Mouse (Mus musculus) CH12.LX (cell line): ENCODE measurements around the gene Myh2. TPM values are rescaled to one million over a fixed set of nuclear protein-coding genes. Genes with fewer than 3 reads are reported as not detected.

Experiments
- DNase-seq: peaks from one replicate; pipeline ENCODE4 v3.0.0-alpha.2; 2013; ENCODE audit errors: extremely low read depth
- H3K27ac ChIP-seq: 2 replicates; pipeline ENCODE4 v1.5.1; 2012; ENCODE audit warnings: low read depth, mild to moderate bottlenecking, control low read depth, moderate library complexity; ENCODE audit not compliant: insufficient read depth
- H3K27me3 ChIP-seq: replicated peaks from 2 replicates; pipeline ENCODE3; 2012; ENCODE audit warnings: inconsistent platforms
- H3K36me3 ChIP-seq, 2 experiments: replicated peaks in 1 of 2; 2 replicates each; pipeline versions ENCODE3 to v1.6.1; 2012; ENCODE audit warnings: inconsistent platforms in 1 of 2, low read length in 1 of 2, mild to moderate bottlenecking in 1 of 2, mixed read lengths in 1 of 2, moderate library complexity in 1 of 2; ENCODE audit not compliant: control insufficient read depth in 1 of 2, insufficient read depth in 1 of 2
- H3K4me1 ChIP-seq, 2 experiments: 2 replicates each; pipeline ENCODE4 v1.6.1; 2012; ENCODE audit warnings: inconsistent platforms in 1 of 2, moderate library complexity in 1 of 2; ENCODE audit not compliant: insufficient read depth in 2 of 2, control insufficient read depth in 1 of 2
- H3K4me2 ChIP-seq: 2 replicates; pipeline ENCODE4 v1.6.1; 2012; ENCODE audit warnings: low read depth, mild to moderate bottlenecking, control low read depth; ENCODE audit not compliant: poor library complexity, insufficient read depth, severe bottlenecking
- H3K4me3 ChIP-seq, 3 experiments: fragments of 150-350 bp in 1 of 3; sonication (generic) in 1 of 3; replicated peaks in 1 of 3; 2 replicates each; pipeline versions ENCODE3 to v1.5.1; 2011 to 2012; ENCODE audit warnings: low read depth in 2 of 3, low read length in 2 of 3, mild to moderate bottlenecking in 2 of 3, moderate library complexity in 2 of 3, control low read depth in 1 of 3, improper control_type of control experiment in 1 of 3, inconsistent platforms in 1 of 3, mixed read lengths in 1 of 3; ENCODE audit not compliant: poor library complexity in 1 of 3
- H3K79me2 ChIP-seq: replicated peaks from 2 replicates; pipeline ENCODE4 v1.6.1; 2012; ENCODE audit warnings: mild to moderate bottlenecking, moderate library complexity; ENCODE audit not compliant: control insufficient read depth, poor library complexity, insufficient read depth, severe bottlenecking; ENCODE audit errors: extremely low read depth
- H3K9ac ChIP-seq: 2 replicates; pipeline ENCODE4 v1.6.1; 2012; ENCODE audit warnings: low read depth, mild to moderate bottlenecking, control low read depth, moderate library complexity; ENCODE audit not compliant: insufficient read depth
- H3K9me3 ChIP-seq: replicated peaks from 2 replicates; pipeline ENCODE3; 2012; ENCODE audit warnings: low read length, inconsistent platforms, mixed read lengths
- BHLHE40 ChIP-seq: IDR thresholded peaks from 2 replicates; pipeline ENCODE4 v1.6.1; 2011; ENCODE audit warnings: mild to moderate bottlenecking, low read depth, low read length, improper control_type of control experiment
- CHD1 ChIP-seq: IDR thresholded peaks from 2 replicates; pipeline ENCODE4 v1.6.1; 2012; ENCODE audit warnings: low read depth, low read length, improper control_type of control experiment, inconsistent platforms
- CHD2 ChIP-seq: IDR thresholded peaks from 2 replicates; pipeline ENCODE4 v1.6.1; 2011; ENCODE audit warnings: low read length, improper control_type of control experiment
- ELF1 ChIP-seq: IDR thresholded peaks from 2 replicates; pipeline ENCODE4 v1.6.1; 2014; ENCODE audit warnings: low read depth, mild to moderate bottlenecking, inconsistent platforms, low read length, improper control_type of control experiment
- EP300 ChIP-seq: IDR thresholded peaks from 2 replicates; pipeline ENCODE4 v1.6.1; 2011; ENCODE audit warnings: low read length, improper control_type of control experiment
- ETS1 ChIP-seq: conservative IDR thresholded peaks from 2 replicates; pipeline ENCODE4 v1.6.1; 2012; ENCODE audit warnings: low read depth, mild to moderate bottlenecking, inconsistent platforms, low read length, improper control_type of control experiment, moderate library complexity
- JUND ChIP-seq: conservative IDR thresholded peaks from 2 replicates; pipeline ENCODE4 v1.6.1; 2011; ENCODE audit warnings: low read depth, low read length, improper control_type of control experiment
- MAFK ChIP-seq: IDR thresholded peaks from 2 replicates; pipeline ENCODE4 v1.6.1; 2011; ENCODE audit warnings: low read length, improper control_type of control experiment; ENCODE audit not compliant: insufficient replicate concordance
- MAX ChIP-seq: IDR thresholded peaks from 2 replicates; pipeline ENCODE4 v1.6.1; 2011; ENCODE audit warnings: low read length, improper control_type of control experiment
- MAZ ChIP-seq: IDR thresholded peaks from 2 replicates; pipeline ENCODE4 v1.6.1; 2012; ENCODE audit warnings: low read depth, mild to moderate bottlenecking, inconsistent platforms, low read length, improper control_type of control experiment, moderate library complexity
- MEF2A ChIP-seq: IDR thresholded peaks from 2 replicates; pipeline ENCODE4 v1.6.1; 2014; ENCODE audit warnings: low read depth, mild to moderate bottlenecking, inconsistent platforms, low read length, improper control_type of control experiment, borderline replicate concordance
- MXI1 ChIP-seq: IDR thresholded peaks from 2 replicates; pipeline ENCODE4 v1.6.1; 2011; ENCODE audit warnings: mild to moderate bottlenecking, low read depth, low read length, improper control_type of control experiment
- MYC ChIP-seq: IDR thresholded peaks from 2 replicates; pipeline ENCODE4 v1.6.1; 2011; ENCODE audit warnings: low read depth, mild to moderate bottlenecking, improper control_type of control experiment, low read length
- NRF1 ChIP-seq: IDR thresholded peaks from 2 replicates; pipeline ENCODE4 v1.6.1; 2014; ENCODE audit warnings: low read depth, mild to moderate bottlenecking, inconsistent platforms, low read length, improper control_type of control experiment, moderate library complexity
- POLR2A ChIP-seq: IDR thresholded peaks from 2 replicates; pipeline ENCODE4 v1.6.1; 2011; ENCODE audit warnings: low read depth, mild to moderate bottlenecking, improper control_type of control experiment, low read length
- TBP ChIP-seq: conservative IDR thresholded peaks from 2 replicates; pipeline ENCODE4 v1.6.1; 2011; ENCODE audit warnings: low read depth, low read length, improper control_type of control experiment
- TCF12 ChIP-seq: IDR thresholded peaks from 2 replicates; pipeline ENCODE4 v1.6.1; 2014; ENCODE audit warnings: low read depth, mild to moderate bottlenecking, inconsistent platforms, low read length, improper control_type of control experiment
- UBTF ChIP-seq: IDR thresholded peaks from 2 replicates; pipeline ENCODE4 v1.6.1; 2012; ENCODE audit warnings: low read depth, mild to moderate bottlenecking, inconsistent platforms, low read length, improper control_type of control experiment, moderate library complexity
- USF1 ChIP-seq: IDR thresholded peaks from 2 replicates; pipeline ENCODE4 v1.6.1; 2014; ENCODE audit warnings: low read depth, mild to moderate bottlenecking, inconsistent platforms, low read length, improper control_type of control experiment
- USF2 ChIP-seq: conservative IDR thresholded peaks from 2 replicates; pipeline ENCODE4 v1.6.1; 2011; ENCODE audit warnings: low read depth, low read length, improper control_type of control experiment
- ZC3H11A ChIP-seq: IDR thresholded peaks from 2 replicates; pipeline ENCODE4 v1.6.1; 2012; ENCODE audit warnings: low read depth, mild to moderate bottlenecking, inconsistent platforms, low read length, improper control_type of control experiment
- ZMIZ1 ChIP-seq: IDR thresholded peaks from 2 replicates; pipeline ENCODE4 v1.6.1; 2012; ENCODE audit warnings: low read depth, mild to moderate bottlenecking, inconsistent platforms, low read length, improper control_type of control experiment
- ZNF384 ChIP-seq: IDR thresholded peaks from 2 replicates; pipeline ENCODE4 v1.6.1; 2012; ENCODE audit warnings: low read depth, low read length, improper control_type of control experiment, inconsistent platforms
- dilution Hi-C: fragments of 300-500 bp; cut with MboI; formaldehyde crosslinking; loops from 2 replicates; pipeline ENCODE4 v1.14.3; 2020; ENCODE audit warnings: low sequenced_read_pairs; ENCODE audit not compliant: extremely low pct_unique_long_range_greater_than_20kb, extremely low pct_ligation_motif_present
- in situ Hi-C: fragments of 300-500 bp; cut with MboI; formaldehyde crosslinking; loops from 3 replicates; pipeline ENCODE4 v1.14.3; 2019; ENCODE audit warnings: low sequenced_read_pairs, low pct_ligation_motif_present, low pct_unique_long_range_greater_than_20kb, mixed read lengths
- polyA plus RNA-seq: library from polyadenylated mRNA; unstranded; fragments of >175 nt; gene quantifications from 2 replicates; pipeline ENCODE4 v1.2.1, GENCODE M21; 2012; ENCODE audit warnings: low read depth; ENCODE audit not compliant: insufficient read length
- total RNA-seq, 2 experiments: library from RNA; depleted of rRNA; stranded (reverse); fragments of 300-350 nt in 1 of 2; fragments of >200 nt in 1 of 2; gene quantifications; 2 replicates each; pipeline ENCODE4 v1.2.3; 2012 to 2014

Gene Myh2
- 0.08 TPM in 2 replicates for total RNA-seq (2012; rRNA removed)
- total RNA-seq (2014; rRNA removed), result 0.04 TPM in 1 of 2 replicates, not detected in the other
- polyA plus RNA-seq, result 0.04 TPM in 1 of 2 replicates, not detected in the other

DNA sequence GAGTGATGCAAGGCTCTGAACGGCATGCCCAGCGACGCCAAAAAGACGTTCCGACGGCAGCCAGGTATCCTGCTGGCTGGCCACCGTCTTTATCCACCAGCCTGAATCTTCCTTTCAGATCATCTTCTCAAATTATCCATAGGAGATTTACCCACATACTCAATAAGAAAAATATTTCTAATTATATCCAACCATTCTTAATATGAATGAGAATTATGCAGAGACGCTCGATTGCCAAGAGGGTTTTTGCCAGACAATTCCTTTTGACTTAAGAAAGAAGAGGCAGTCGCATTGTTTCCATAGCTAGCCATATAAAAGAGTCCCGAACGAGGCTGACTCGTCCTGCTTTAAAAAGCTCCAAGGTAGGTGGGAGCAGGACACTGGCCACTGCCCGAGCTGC is at the start of gene Myh2:
Myh2 (plus strand) TSS at position 301 of the 400 bp plus-strand sequence.
- dilution Hi-C loops (no loop called here), in situ Hi-C loops (no loop called here)
- Histone ChIP-seq H3K27me3 (no peaks in the 10 kb centered on the region), H3K4me2 (peak within 1 kb of the TSS; percentile 44), H3K9me3 (no peaks in the 10 kb centered on the region), H3K79me2 (no peaks in the 10 kb centered on the region), H3K4me3 (no peak within 1 kb of the TSS), H3K36me3 (no peaks in the 10 kb centered on the region), H3K9ac (no peak within 1 kb of the TSS), H3K4me1 (peaks cover 15 to 40% of the 10 kb centered on the region in 2 experiments), H3K27ac (no peak within 1 kb of the TSS)
- no peak for DNase-seq
- TF ChIP-seq ZMIZ1, result no peak
- TF ChIP-seq MAX, result no peak
- no peak for TF ChIP-seq JUND
- no peak for TF ChIP-seq UBTF
- no peak for TF ChIP-seq POLR2A
- no peak for TF ChIP-seq MAZ
- TF ChIP-seq CHD2, result no peak

DNA sequence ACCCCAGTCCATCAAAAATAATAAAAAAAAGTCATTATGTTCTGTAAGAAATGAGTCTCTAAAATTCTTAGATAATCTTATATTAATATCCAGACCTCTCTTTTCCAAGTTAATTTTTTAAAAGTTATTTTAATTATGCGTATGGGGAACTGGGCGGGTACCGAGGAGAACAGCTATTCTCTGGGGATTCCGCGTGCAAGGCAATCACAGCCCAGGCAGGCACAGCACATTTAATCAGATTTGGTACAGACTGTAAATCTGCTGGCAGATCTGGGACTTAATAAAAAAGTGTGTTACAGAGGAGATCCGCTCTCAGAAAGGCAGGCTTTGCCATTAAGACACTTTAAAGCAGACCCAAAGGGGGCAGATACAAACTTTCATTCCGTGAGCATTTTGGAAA is 45.9 kb upstream of the Myh2 start:
- Histone ChIP-seq H3K9me3 (no peaks in the 10 kb centered on the region), H3K4me2 (peak overlapping the region; percentile 94), H3K36me3 (no peaks in the 10 kb centered on the region), H3K27ac (no peak overlapping the region; the same call in 1 of the 2 replicates), H3K79me2 (no peaks in the 10 kb centered on the region), H3K4me3 (peak overlapping the region; percentile 15 to 56 (median 51)), H3K4me1 (peaks cover 16 to 55% of the 10 kb centered on the region in 2 experiments), H3K27me3 (no peaks in the 10 kb centered on the region), H3K9ac (peak overlapping the region; percentile 81)
- TF ChIP-seq EP300, result peak; percentile 36; the same call in 1 of the 2 replicates
- TF ChIP-seq BHLHE40, result 0 out of 2 replicates have a peak, but pooled peaks have one; percentile 10
- TF ChIP-seq TBP, result no peak
- 0 out of 2 replicates have a peak, but pooled peaks have one; percentile 33 for TF ChIP-seq MAX
- TF ChIP-seq ETS1, result 0 out of 2 replicates have a peak, but pooled peaks have one; percentile 2
- peak; percentile 87; the same call in 1 of the 2 replicates for TF ChIP-seq CHD1
- in situ Hi-C loops, result no loop called here
- DNase-seq, result peak; percentile 66
- dilution Hi-C loops, result no loop called here

- Histone ChIP-seq H3K27ac (peak overlapping the region; percentile 59), H3K36me3 (no peaks in the 10 kb centered on the region), H3K4me2 (peak overlapping the region; percentile 94), H3K79me2 (no peaks in the 10 kb centered on the region), H3K9ac (peak overlapping the region; percentile 81), H3K27me3 (no peaks in the 10 kb centered on the region), H3K4me3 (peak overlapping the region; percentile 15 to 56 (median 51)), H3K9me3 (no peaks in the 10 kb centered on the region), H3K4me1 (peaks cover 16 to 51% of the 10 kb centered on the region in 2 experiments)
- in situ Hi-C loops, result no loop called here
- dilution Hi-C loops, result no loop called here
- DNase-seq, result no peak
- TF ChIP-seq ZC3H11A, result no peak
- 0 out of 2 replicates have a peak, but pooled peaks have one; percentile 11 for TF ChIP-seq NRF1
- TF ChIP-seq CHD1, result peak; percentile 19; the same call in 1 of the 2 replicates
- peak; percentile 32; the same call in 1 of the 2 replicates for TF ChIP-seq POLR2A
- TF ChIP-seq TCF12, result peak; percentile 50; the same call in 1 of the 2 replicates
- TF ChIP-seq EP300, result peak; percentile 35; the same call in 1 of the 2 replicates
- no peak for TF ChIP-seq UBTF
- TF ChIP-seq BHLHE40, result no peak; the same call in 1 of the 2 replicates
- TF ChIP-seq MAFK, result peak; percentile 61; the same call in 1 of the 2 replicates
- TF ChIP-seq CHD2, result no peak
- TF ChIP-seq MYC, result peak; percentile 70; the same call in 1 of the 2 replicates
- peak; percentile 90 for TF ChIP-seq MXI1
- no peak; the same call in 1 of the 2 replicates for TF ChIP-seq MAX
- TF ChIP-seq JUND, result no peak
- no peak for TF ChIP-seq USF1
- no peak; the same call in 1 of the 2 replicates for TF ChIP-seq ELF1
- peak; percentile 12; the same call in 1 of the 2 replicates for TF ChIP-seq MEF2A
- no peak for TF ChIP-seq USF2
- no peak for TF ChIP-seq ZNF384
Observed at GRCm38 (mm10) chr11:67125361-67125760, 45.5 kb upstream of the Myh2 start.
